Mouse (Mus musculus) erythroid progenitor cell, adult 5-6 weeks (primary cell): ENCODE results near the gene Ranbp9. TPM values are rescaled to one million over a fixed set of nuclear protein-coding genes. Genes with fewer than 3 reads are reported as not detected.

Experiments used
- ATAC-seq: replicated peaks from 2 replicates; pipeline ENCODE4 v1.8.0; 2016; ENCODE audit warnings: moderate number of reproducible peaks, mild to moderate bottlenecking, moderate TSS enrichment, inconsistent platforms; ENCODE audit not compliant: poor library complexity, low FRiP score, severe bottlenecking
- total RNA-seq, 2 experiments: library from RNA; stranded (forward) in 1 of 2; stranded (reverse) in 1 of 2; fragments of 150-400 nt in 1 of 2; fragments of 186-747, 209-891 nt in 1 of 2; gene quantifications; 2 replicates each; pipeline versions ENCODE4 v1.2.3 to v1.2.4; 2015 to 2017; ENCODE audit warnings: low replicate concordance in 2 of 2

Gene Ranbp9
- total RNA-seq, 2 experiments from 2014 or later: 23.9 to 41.1 TPM

- ATAC-seq: no peak
These were observed 23.9 kb downstream of the Ranbp9 start for GRCm38 (mm10) chr13:43457161-43457560.

- no peak for ATAC-seq
These were observed 26.7 kb downstream of the Ranbp9 start for GRCm38 (mm10) chr13:43454431-43454830.

- ATAC-seq: no peak
These were observed 28.1 kb downstream of the Ranbp9 start for GRCm38 (mm10) chr13:43452843-43453605.

- no peak for ATAC-seq
These were observed 28.9 kb downstream of the Ranbp9 start for GRCm38 (mm10) chr13:43452177-43452576.

GRCm38 (mm10) chr13:43450686-43451085 is 30.4 kb downstream of the Ranbp9 start:
- ATAC-seq: no peak

- no peak for ATAC-seq
These were observed 33.4 kb downstream of the Ranbp9 start for GRCm38 (mm10) chr13:43447721-43448120.

- ATAC-seq: no peak
These were observed 35.3 kb downstream of the Ranbp9 start for GRCm38 (mm10) chr13:43445754-43446153.

GRCm38 (mm10) chr13:43444717-43445116 is 36.4 kb downstream of the Ranbp9 start:
- ATAC-seq: no peak

GRCm38 (mm10) chr13:43443706-43444105 is 37.4 kb downstream of the Ranbp9 start:
- ATAC-seq: no peak

- no peak for ATAC-seq
These were observed 38.5 kb downstream of the Ranbp9 start for GRCm38 (mm10) chr13:43442551-43442950.

GRCm38 (mm10) chr13:43440376-43440775 is 40.7 kb downstream of the Ranbp9 start:
- no peak for ATAC-seq

- no peak for ATAC-seq
These were observed 47.7 kb downstream of the Ranbp9 start for GRCm38 (mm10) chr13:43433395-43433794.

GRCm38 (mm10) chr13:43428436-43428835 is 52.6 kb downstream of the Ranbp9 start:
- ATAC-seq: no peak

GRCm38 (mm10) chr13:43415249-43415648 is 65.8 kb downstream of the Ranbp9 start:
- no peak for ATAC-seq

- no peak for ATAC-seq
These were observed 67.5 kb downstream of the Ranbp9 start for GRCm38 (mm10) chr13:43413611-43414010.

GRCm38 (mm10) chr13:43412311-43412710 is 68.8 kb downstream of the Ranbp9 start:
- no peak for ATAC-seq

GRCm38 (mm10) chr13:43399576-43399975 is 81.5 kb downstream of the Ranbp9 start:
- ATAC-seq: no peak

GRCm38 (mm10) chr13:43398297-43399080 is 82.6 kb downstream of the Ranbp9 start, which contains the start of gene Nol7:
Gene Nol7 (plus strand): TSS chr13:43398390.
- ATAC-seq: peak; percentile 96

GRCm38 (mm10) chr13:43397700-43398296 is 83.3 kb downstream of the Ranbp9 start:
- ATAC-seq: no peak

- no peak for ATAC-seq
These were observed 95.8 kb downstream of the Ranbp9 start for GRCm38 (mm10) chr13:43385321-43385720.

GRCm38 (mm10) chr13:43379989-43380388 is 101.1 kb downstream of the Ranbp9 start:
- no peak for ATAC-seq
